ENCODE assay signal across 17 mouse cellular contexts in the genomic region with DNA sequence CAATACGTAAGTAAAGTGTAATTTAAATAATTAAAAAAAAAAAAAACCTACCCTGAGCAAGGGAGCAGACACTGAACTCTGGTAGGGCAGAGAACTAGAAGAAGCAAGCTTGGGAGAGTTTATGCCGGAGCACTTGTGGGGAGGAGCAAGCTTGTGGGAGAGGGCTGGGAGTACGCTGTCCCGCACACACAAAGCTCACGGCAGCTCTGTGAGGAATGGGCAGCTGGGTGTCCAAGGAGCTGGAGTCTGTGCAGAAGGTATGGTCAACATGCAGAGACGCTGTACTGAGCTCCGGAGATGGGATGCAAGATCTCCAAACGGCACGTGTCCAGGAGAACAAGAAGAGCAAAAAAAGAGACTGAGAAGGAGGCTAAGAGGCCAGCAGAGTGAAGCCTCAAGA. TPM values are rescaled to one million over a fixed set of nuclear protein-coding genes. Genes with fewer than 3 reads are reported as not detected.
DNase-seq lines count a peak whose midpoint lies in the region; ATAC-seq and TF ChIP-seq lines count a peak whose summit lies in the region.
"Had no signal": no experiment of that assay in that cellular context is flagged by ENCODE, and none has a peak within 500 bp of the region (broad histone marks: within the 10 kb centered on the region; RNA-seq: fewer than 3 reads in every experiment).

No protein-coding gene starts in this region.

- peak overlapping the region; percentile 50 for H3K9ac ChIP-seq in neural tube, embryonic 11.5 days (ENCODE audit: low read length)
- H3K9ac ChIP-seq in forebrain, postnatal 0 days, result 0 out of 2 replicates have a peak overlapping the region, but pooled peaks have one; percentile 25
- H3K9ac ChIP-seq in midbrain, embryonic 11.5 days (ENCODE audit: low read length), result peak overlapping the region; percentile 2
- no peak overlapping the region; the same call in 1 of the 2 replicates for H3K9ac ChIP-seq in neural tube, embryonic 15.5 days (replicated peaks)
- H3K9ac ChIP-seq: heart, embryonic 13.5 days; kidney, embryonic 15.5 days; liver, embryonic 14.5 days had no signal

- H3K4me3 ChIP-seq in neural tube, embryonic 11.5 days (ENCODE audit: low read depth, low read length), result no peak overlapping the region
- no peak overlapping the region for H3K4me3 ChIP-seq in forebrain, postnatal 0 days (ENCODE audit: low read depth, low read length)
- peak overlapping the region; percentile 5 for H3K4me3 ChIP-seq in midbrain, embryonic 11.5 days (ENCODE audit: low read depth, low read length)
- no peak overlapping the region for H3K4me3 ChIP-seq in neural tube, embryonic 15.5 days (replicated peaks)
- H3K4me3 ChIP-seq: heart, embryonic 13.5 days; kidney, embryonic 15.5 days had no signal

- 52% methylated on average over 9 of the region's 9 CpGs for WGBS in neural tube, embryonic 11.5 days
- 25% methylated on average over 9 of the region's 9 CpGs for WGBS in forebrain, postnatal 0 days
- WGBS in midbrain, embryonic 11.5 days, result 40% methylated on average over 9 of the region's 9 CpGs
- WGBS in neural tube, embryonic 15.5 days, result 16% methylated on average over 9 of the region's 9 CpGs

- H3K4me2 ChIP-seq in neural tube, embryonic 11.5 days (ENCODE audit: low read depth), result peak overlapping the region; percentile 42
- H3K4me2 ChIP-seq in forebrain, postnatal 0 days (ENCODE audit: low read depth), result peak overlapping the region; percentile 10; the same call in 1 of the 2 replicates
- peak overlapping the region; percentile 41 for H3K4me2 ChIP-seq in midbrain, embryonic 11.5 days
- H3K4me2 ChIP-seq in neural tube, embryonic 15.5 days, result peak overlapping the region; percentile 42
- H3K4me2 ChIP-seq: heart, embryonic 13.5 days; kidney, embryonic 15.5 days had no signal

- DNase-seq in neural tube, embryonic 11.5 days (ENCODE audit: low spot score), result no peak
- no peak for DNase-seq in neural tube, embryonic 10.5 days (ENCODE audit: extremely low spot score, low spot score)
- no peak for DNase-seq in forebrain, postnatal 0 days
- DNase-seq in midbrain, embryonic 11.5 days (ENCODE audit: low spot score, missing footprints), result peak; percentile 83
- no peak for DNase-seq in layer of hippocampus, postnatal 36 days
- no peak for DNase-seq in retina, embryonic 14.5 days (ENCODE audit: low spot score)
- no peak for DNase-seq in thymus, postnatal 36 days
- DNase-seq: cerebellum, adult 9-10 months; gastrocnemius, postnatal 25 days; lung, postnatal 14 days had no signal

- no peaks in the 10 kb centered on the region for H3K27me3 ChIP-seq in neural tube, embryonic 11.5 days (ENCODE audit: control insufficient read depth, insufficient read depth, low read length)
- no peaks in the 10 kb centered on the region for H3K27me3 ChIP-seq in forebrain, postnatal 0 days (ENCODE audit: insufficient read depth, low read length)
- no peaks in the 10 kb centered on the region for H3K27me3 ChIP-seq in midbrain, embryonic 11.5 days (ENCODE audit: control insufficient read depth, insufficient read depth, low read length)
- H3K27me3 ChIP-seq in neural tube, embryonic 15.5 days (replicated peaks), result no peaks in the 10 kb centered on the region
- H3K27me3 ChIP-seq: heart, embryonic 13.5 days; kidney, embryonic 15.5 days had no signal

- peaks cover 19% of the 10 kb centered on the region for H3K36me3 ChIP-seq in neural tube, embryonic 11.5 days (ENCODE audit: control insufficient read depth, insufficient read depth, low read length)
- peaks cover 26% of the 10 kb centered on the region for H3K36me3 ChIP-seq in forebrain, postnatal 0 days (ENCODE audit: insufficient read depth)
- peaks cover 24% of the 10 kb centered on the region for H3K36me3 ChIP-seq in midbrain, embryonic 11.5 days (ENCODE audit: control insufficient read depth, insufficient read depth, low read length)
- H3K36me3 ChIP-seq in neural tube, embryonic 15.5 days, result peaks cover 20% of the 10 kb centered on the region

- peaks cover 68% of the 10 kb centered on the region for H3K4me1 ChIP-seq in neural tube, embryonic 11.5 days (ENCODE audit: control insufficient read depth, insufficient read depth, low read length)
- peaks cover 39% of the 10 kb centered on the region for H3K4me1 ChIP-seq in forebrain, postnatal 0 days (ENCODE audit: insufficient read depth)
- peaks cover 68% of the 10 kb centered on the region for H3K4me1 ChIP-seq in midbrain, embryonic 11.5 days (ENCODE audit: control insufficient read depth, insufficient read depth, low read length)
- H3K4me1 ChIP-seq in neural tube, embryonic 15.5 days, result peaks cover 75% of the 10 kb centered on the region

- TF ChIP-seq CTCF in forebrain, postnatal 0 days (IDR thresholded peaks at IDR 0.05; ENCODE audit: low read depth), result no peak

- H3K9me3 ChIP-seq in neural tube, embryonic 11.5 days (ENCODE audit: control insufficient read depth, low read length), result no peaks in the 10 kb centered on the region
- H3K9me3 ChIP-seq in forebrain, postnatal 0 days (ENCODE audit: low read length), result no peaks in the 10 kb centered on the region
- no peaks in the 10 kb centered on the region for H3K9me3 ChIP-seq in midbrain, embryonic 11.5 days (ENCODE audit: control insufficient read depth, low read length)
- no peaks in the 10 kb centered on the region for H3K9me3 ChIP-seq in neural tube, embryonic 15.5 days (replicated peaks)
- H3K9me3 ChIP-seq: heart, embryonic 13.5 days; kidney, embryonic 15.5 days had no signal

- no peak for ATAC-seq in neural tube, embryonic 11.5 days (ENCODE audit: insufficient read depth, low FRiP score, low TSS enrichment)
- no peak for ATAC-seq in forebrain, postnatal 0 days
- no peak for ATAC-seq in midbrain, embryonic 11.5 days (ENCODE audit: low FRiP score)
- ATAC-seq in neural tube, embryonic 15.5 days (ENCODE audit: low FRiP score), result no peak

- peak overlapping the region; percentile 88 for H3K27ac ChIP-seq in neural tube, embryonic 11.5 days (ENCODE audit: low read depth, low read length)
- H3K27ac ChIP-seq in forebrain, postnatal 0 days (ENCODE audit: low read depth, low read length), result peak overlapping the region; percentile 40; the same call in 1 of the 2 replicates
- H3K27ac ChIP-seq in midbrain, embryonic 11.5 days (ENCODE audit: low read depth, low read length), result peak overlapping the region; percentile 86
- peak overlapping the region; percentile 54 for H3K27ac ChIP-seq in neural tube, embryonic 15.5 days (replicated peaks)
- H3K27ac ChIP-seq: heart, embryonic 13.5 days; kidney, embryonic 15.5 days; liver, embryonic 14.5 days had no signal

RNA-seq across cellular contexts. Expression of a gene that starts 13.5 kb away (rescaled TPM):
- 62.0 and 69.0 TPM in 2 replicates for polyA plus RNA-seq in neural tube, embryonic 11.5 days (2014; fragmentation: Nextera tagmentation; extraction: Ambion mirVana)
- total RNA-seq in forebrain, postnatal 0 days (2014; rRNA removed), result 47.2 and 63.4 TPM in 2 replicates
- 35.3 and 37.3 TPM in 2 replicates for polyA plus RNA-seq in forebrain, postnatal 0 days (2015; fragmentation: Nextera tagmentation; extraction: Ambion mirVana)
- polyA plus RNA-seq in midbrain, embryonic 11.5 days (2014; fragmentation: Nextera tagmentation; extraction: Ambion mirVana), result 49.3 and 52.9 TPM in 2 replicates
- polyA plus RNA-seq in neural tube, embryonic 15.5 days (2015; fragmentation: Nextera tagmentation; extraction: Ambion mirVana), result 37.3 and 40.1 TPM in 2 replicates
- 10 to 100 TPM; 14.8 to 16.0 TPM for total RNA-seq in layer of hippocampus, postnatal 36 days (2021)

RNA-seq across cellular contexts. Expression of a gene that starts 42.6 kb away (rescaled TPM):
- polyA plus RNA-seq in neural tube, embryonic 11.5 days (2014; fragmentation: Nextera tagmentation; extraction: Ambion mirVana), result 13.8 and 15.7 TPM in 2 replicates
- total RNA-seq in forebrain, postnatal 0 days (2014; rRNA removed), result 0.95 and 1.0 TPM in 2 replicates
- 0.20 and 0.47 TPM in 2 replicates for polyA plus RNA-seq in forebrain, postnatal 0 days (2015; fragmentation: Nextera tagmentation; extraction: Ambion mirVana)
- polyA plus RNA-seq in midbrain, embryonic 11.5 days (2014; fragmentation: Nextera tagmentation; extraction: Ambion mirVana), result 10.7 and 11.0 TPM in 2 replicates
- 2.2 and 2.6 TPM in 2 replicates for polyA plus RNA-seq in neural tube, embryonic 15.5 days (2015; fragmentation: Nextera tagmentation; extraction: Ambion mirVana)
- 1 to 10 TPM; 1.3 to 1.5 TPM for total RNA-seq in layer of hippocampus, postnatal 36 days (2021)
- total RNA-seq: adrenal gland, adult 18-20 months; gastrocnemius, postnatal 25 days had no signal
- polyA plus RNA-seq: heart, embryonic 13.5 days; kidney, embryonic 15.5 days; limb, embryonic 11.5 days; liver, embryonic 14.5 days; thymus, postnatal 0 days had no signal
